Mouse (Mus musculus): ENCODE data around the gene Stx1a.

Stx1a gene

DNA sequence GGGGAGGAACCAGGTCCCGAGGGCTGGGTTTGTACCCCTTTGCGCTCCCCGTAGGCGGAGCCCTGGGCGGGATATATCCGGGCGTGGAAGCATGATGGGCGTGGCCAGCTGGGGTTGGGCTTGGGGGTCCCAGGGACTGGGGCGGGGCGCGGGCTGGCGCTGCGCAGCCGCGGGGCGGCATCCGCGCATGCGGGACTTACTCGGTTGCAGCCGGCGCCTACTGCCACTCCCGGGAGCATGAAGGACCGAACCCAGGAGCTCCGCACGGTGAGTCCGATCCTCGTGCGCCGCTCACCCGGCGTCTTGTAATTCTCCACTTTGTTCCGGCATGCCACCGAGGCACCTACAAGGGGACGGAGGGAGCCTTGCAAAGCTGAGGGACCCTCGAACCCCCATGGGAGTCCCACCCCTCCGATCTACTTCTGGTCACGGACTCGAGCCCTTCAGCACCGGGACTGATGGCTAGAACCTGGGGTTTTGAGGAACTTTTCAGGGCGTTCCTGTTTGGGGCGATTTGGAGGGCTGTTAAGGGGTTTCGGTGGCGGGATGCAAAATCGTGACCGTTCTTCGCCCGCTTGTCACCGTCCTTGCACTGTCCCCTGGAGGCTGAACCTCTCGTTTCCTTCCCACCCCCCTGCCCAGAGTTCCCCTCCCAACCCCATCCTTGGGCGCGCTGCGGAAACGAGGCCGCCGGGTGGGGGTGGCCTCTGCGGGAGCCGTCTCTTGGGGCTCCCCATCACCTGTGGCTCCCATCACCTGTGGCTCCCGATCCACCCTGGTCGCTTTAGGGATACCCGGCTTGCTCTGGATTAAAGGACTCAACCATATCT, at the start of gene Stx1a:
TSS of gene Stx1a (plus strand) at position 139 of the 830 bp plus-strand sequence.
- peak; percentile 94 for DNase-seq (ENCODE audit: inconsistent ontology term)

DNA sequence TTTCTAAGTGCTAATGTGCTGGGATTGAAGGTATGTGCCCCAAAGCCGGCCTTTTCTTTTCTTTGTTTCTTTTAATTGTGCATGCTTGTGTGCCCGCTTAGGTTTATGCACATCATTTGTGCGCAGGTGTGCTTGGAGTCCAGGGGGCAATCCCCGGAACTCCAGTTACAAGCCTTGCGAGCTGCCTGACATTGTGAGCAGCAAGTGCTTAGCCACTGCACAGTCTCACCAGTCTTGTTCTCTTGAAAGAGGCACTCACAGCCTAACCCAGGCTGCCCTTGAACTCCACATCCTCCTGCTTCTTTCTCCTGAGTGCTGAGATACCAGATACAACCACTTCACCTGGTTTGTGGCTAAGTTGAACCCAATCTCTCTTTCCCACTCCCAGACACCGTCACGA, 49.8 kb upstream of the Stx1a start:
- no peak for DNase-seq (ENCODE audit: inconsistent ontology term)

DNA sequence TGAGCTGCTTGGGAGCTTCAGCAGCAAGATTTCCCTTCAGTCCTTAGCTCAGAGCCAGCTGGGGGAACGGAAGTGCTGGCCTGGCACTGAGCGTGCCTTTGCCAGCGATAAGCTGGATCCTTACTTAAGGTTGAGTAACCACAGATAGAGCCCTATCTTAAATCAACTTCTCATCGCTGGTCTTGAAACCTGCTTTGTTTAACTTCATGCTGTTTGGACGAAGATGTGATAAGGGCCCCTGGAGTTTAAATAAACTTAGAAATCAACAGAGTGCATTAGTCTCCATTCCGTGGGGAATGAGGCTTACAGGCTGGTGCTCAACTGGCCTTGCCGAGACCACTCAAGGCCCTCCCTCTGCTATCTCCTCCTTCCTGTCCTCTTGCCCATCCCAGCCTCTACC, 49.0 kb upstream of the Stx1a start:
- no peak for DNase-seq (ENCODE audit: inconsistent ontology term)

- no peak for DNase-seq (ENCODE audit: inconsistent ontology term)
Measured at GRCm38 (mm10) chr5:134974921-134975320, 48.4 kb upstream of the Stx1a start.

DNA sequence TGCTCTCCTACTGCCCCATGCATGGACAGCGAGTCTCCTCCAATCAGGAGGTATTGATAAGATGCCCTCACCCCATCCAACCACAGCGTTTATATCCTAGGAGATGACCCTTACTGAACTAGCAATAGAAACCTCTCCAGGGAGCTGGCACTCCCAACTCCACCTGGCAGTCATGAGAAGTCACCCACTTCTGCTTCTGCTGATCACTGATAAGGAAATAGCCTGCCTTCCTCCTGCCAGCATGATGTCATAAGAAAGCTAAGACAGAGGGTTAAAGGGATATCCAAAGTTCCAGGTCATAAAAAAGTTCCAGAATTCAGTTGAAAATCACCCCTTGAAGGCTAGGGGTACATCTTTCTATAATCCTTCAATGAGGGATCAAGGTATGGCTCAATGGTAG, 47.1 kb upstream of the Stx1a start:
- no peak for DNase-seq (ENCODE audit: inconsistent ontology term)

DNA sequence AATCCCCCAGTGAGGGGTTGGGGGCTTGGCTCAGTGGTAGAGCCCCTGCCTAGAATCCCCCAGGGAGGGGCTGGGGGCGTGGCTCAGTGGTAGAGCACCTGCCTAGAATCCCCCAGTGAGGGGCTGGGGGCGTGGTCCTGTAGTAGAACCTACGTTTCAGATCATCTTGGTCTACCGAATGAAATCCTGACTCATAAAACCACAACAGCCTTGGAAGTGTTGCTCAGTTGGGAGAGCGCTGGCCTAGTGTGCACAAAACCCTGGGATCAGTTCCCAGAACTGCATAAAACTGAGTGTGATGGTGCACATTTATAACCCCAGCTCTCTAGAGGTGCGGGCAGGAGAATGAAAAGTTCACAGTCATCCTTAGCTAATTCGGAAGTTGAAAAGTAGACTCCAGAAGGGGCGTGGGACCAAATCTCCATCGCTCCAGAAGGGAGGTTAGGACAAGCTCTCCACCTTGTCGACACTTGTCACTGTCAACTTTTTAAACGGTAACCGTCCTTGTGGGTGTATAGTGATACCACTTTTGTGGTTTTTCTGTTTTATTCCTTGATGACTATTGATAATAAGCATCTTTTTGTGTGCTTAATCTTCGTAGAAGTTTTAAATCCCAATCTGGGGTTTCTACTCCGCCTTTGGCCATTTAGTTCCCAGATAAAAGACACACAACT, 46.6 kb upstream of the Stx1a start:
- no peak for DNase-seq (ENCODE audit: inconsistent ontology term)

DNA sequence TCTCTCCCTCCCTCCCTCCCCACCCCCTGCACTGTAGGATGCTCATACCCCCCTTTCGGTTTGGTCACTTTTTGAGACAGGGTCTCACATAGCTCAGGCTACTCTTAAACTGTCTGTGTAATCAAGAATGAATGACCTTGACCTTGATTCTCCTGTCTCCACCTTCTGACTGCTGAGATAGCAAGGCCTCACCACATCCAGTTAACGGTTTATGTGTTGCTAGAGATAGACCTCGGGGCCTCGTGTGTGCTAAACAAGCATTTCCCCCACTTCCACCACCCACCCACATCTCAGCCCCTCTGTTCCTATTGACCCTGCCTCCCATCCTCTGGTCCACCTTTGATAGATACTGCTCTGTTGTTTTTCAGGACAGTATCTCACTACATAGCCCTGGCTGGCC, 45.4 kb upstream of the Stx1a start:
- no peak for DNase-seq (ENCODE audit: inconsistent ontology term)

GRCm38 (mm10) chr5:134981149-134981548, 42.1 kb upstream of the Stx1a start:
- no peak for DNase-seq (ENCODE audit: inconsistent ontology term)

DNA sequence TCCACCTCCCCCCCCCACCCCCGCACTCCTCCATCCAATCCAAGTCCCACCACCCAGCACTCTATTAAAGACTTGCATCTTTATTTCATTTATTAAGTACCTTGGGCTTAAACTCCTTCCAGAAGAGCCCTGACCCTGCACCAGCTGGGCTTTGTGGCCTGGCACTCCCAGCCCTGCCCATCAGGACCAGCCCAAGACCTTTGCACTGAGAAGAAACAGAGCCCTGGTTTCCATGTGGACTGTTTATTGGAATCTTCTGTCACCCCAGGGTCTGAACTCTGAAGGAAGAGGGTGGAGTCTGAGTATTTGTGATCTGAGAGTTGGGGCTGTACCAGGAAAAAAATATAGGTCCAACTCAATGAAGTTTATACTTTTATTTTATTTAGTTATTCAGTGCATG, 40.2 kb upstream of the Stx1a start:
- DNase-seq (ENCODE audit: inconsistent ontology term): no peak

DNA sequence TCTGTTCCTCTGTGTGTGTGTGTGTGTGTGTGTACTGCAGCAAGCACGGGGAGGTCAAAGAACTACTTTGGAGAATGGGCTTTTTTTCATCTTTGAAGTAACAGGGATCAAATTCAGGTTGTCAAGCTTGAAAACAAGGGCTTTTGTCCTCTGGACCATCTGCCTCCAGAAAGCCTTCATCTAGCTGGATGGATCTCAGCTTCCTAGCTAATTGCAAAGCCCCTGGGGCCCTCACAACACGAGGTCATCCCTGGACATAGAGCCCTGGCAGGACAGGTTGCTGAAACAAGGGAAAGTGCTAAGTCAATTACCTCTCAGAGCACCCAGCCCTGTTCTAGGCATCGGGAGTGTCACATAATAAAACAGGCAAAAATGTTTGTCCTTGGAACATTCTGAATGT, 39.5 kb upstream of the Stx1a start:
- no peak for DNase-seq (ENCODE audit: inconsistent ontology term)

DNA sequence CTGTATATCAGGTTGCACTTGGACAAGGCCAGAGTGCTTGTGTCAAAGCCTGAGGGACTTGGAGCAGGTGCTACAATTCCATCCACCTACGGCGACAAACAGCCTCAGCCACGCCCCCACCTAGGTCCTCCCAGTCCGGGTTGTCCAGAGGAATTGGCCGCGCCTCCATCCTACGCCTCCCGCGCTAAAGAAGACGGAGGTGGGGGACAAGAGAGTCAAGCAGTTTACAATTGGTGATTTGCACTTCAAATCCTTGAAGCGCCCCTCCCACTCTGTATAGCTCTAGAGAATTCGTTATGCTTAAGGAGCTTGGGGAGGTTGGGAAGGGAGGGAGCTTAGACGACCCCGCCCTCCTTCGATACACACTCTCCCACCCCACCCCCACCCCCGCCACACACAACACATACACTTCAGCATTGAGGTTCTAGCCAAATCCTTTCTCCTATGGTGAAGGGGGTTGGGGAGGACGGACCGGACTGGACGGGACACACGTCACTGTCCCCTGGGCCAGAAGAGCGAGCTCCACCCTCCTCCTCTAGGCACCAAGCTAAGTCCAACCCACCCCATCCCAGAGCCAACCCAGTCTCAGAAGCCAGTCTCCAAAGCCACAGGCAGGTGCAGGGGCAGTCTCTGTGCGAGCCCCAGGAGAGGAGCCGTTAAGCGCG, 37.5 kb upstream of the Stx1a start, which contains the start of gene Cldn3:
TSS of gene Cldn3 (plus strand) at position 582 of the 665 bp plus-strand sequence.
- DNase-seq (ENCODE audit: inconsistent ontology term): peak; percentile 40

DNA sequence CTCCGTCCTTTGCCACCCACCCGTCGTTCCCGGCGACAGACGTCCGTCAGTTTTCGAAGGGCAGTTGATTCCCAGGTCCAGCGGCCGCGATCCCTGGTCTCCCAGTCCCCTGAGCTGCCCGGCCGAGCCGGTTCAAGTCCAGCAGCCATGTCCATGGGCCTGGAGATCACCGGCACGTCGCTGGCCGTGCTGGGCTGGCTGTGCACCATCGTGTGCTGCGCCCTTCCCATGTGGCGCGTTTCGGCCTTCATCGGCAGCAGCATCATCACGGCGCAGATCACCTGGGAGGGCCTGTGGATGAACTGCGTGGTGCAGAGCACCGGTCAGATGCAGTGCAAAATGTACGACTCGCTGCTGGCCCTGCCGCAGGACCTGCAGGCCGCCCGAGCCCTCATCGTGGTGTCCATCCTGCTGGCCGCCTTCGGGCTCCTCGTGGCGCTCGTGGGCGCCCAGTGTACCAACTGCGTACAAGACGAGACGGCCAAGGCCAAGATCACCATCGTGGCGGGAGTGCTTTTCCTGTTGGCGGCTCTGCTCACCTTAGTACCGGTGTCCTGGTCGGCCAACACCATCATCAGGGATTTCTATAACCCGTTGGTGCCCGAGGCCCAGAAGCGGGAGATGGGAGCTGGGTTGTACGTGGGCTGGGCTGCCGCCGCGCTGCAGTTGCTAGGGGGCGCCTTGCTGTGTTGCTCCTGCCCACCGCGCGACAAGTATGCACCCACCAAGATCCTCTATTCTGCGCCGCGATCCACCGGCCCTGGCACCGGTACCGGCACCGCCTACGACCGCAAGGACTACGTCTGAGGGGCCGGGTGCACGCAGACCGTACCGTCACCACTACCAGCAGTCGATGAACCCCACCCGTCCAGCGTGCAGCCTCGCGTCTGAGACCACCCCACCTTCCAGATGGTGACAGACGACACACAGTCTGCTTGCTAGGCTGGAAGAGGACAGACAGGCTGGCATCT, 36.7 kb upstream of the Stx1a start:
- DNase-seq (ENCODE audit: inconsistent ontology term): no peak

- no peak for DNase-seq (ENCODE audit: inconsistent ontology term)
Measured at GRCm38 (mm10) chr5:134989166-134989565, 34.1 kb upstream of the Stx1a start.

DNA sequence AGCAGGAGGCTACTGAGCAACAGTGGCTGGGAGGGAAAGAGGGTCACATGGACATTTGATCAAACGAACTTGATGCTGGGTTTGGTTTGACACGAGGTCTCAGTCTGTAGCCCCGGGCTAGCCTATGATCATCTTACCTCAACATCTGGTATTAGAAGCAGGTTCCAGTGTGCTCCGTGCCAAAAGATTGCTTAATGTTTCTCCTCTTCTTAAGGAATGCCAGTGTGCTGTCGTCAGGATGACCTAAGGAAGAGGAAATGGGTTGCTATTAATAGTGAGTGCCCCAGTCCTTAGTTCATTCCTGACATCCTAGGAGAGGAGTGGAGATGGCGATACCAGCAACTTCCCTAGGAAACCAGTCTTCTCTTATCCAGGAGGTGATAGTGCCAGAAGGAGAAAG, 33.5 kb upstream of the Stx1a start:
- no peak for DNase-seq (ENCODE audit: inconsistent ontology term)

DNA sequence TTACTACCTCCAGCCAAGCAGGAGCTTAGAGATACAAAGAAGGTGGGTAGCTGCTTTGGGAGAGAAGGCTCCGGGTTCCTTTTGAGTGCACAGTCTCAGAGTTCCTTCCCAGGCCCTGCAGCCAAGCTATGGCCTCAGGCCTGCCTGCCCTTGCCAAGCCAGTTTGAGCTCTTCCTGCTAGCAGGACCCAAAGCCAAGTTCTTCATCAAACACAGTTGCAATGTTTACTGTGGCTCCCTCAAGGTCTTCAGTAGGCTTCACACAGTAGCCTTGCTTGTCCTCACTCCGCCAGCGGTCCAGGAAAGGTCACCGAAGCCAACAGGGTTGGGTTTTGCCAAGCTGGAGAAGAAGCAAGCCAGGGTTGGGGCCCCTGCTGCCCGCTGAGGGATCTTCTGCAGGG, 30.7 kb upstream of the Stx1a start:
- no peak for DNase-seq (ENCODE audit: inconsistent ontology term)

GRCm38 (mm10) chr5:134998359-134998758, 24.9 kb upstream of the Stx1a start:
- DNase-seq (ENCODE audit: inconsistent ontology term): no peak

DNA sequence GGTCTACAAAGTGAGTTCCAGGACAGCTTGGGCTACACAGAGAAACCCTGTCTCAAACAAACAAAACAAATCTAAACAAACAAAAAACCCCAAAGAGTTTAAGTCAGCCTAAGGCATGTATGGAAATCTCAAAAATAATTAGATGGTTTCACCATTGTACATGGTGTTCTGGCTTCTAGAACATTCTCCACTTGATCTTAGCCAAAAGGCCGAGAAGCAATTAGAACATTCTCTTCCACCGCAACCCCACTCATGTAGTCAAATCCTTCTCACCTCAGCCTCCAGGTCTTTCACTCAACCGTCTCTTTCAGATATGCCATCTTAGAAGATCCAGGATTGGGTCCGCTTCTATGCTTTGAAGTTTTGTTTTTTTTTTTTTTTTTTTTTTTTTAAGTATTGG, 23.5 kb upstream of the Stx1a start:
- DNase-seq (ENCODE audit: inconsistent ontology term): no peak

DNA sequence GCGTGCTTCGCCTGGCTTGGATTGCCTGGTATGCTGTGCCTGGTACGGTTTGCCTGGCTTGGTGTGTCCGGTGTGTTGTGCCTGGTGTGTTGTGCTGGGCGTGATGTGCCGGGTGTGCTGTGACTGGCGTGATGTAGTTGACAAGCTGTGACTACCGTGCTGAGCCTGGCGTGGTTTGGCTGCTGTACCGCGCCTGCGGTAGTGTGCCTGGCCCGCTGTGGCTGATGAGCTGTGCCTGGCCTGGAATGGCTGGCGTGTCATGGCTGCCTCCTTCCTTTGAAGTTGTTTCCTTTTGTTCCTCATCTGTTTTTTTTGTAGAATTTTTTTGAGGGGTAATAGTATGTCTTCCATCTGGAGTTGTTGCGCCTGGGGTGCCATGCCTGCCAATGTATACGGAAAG, 22.5 kb upstream of the Stx1a start:
- no peak for DNase-seq (ENCODE audit: inconsistent ontology term)

GRCm38 (mm10) chr5:135001309-135001708, 22.0 kb upstream of the Stx1a start:
- peak; percentile 78 for DNase-seq (ENCODE audit: inconsistent ontology term)

DNA sequence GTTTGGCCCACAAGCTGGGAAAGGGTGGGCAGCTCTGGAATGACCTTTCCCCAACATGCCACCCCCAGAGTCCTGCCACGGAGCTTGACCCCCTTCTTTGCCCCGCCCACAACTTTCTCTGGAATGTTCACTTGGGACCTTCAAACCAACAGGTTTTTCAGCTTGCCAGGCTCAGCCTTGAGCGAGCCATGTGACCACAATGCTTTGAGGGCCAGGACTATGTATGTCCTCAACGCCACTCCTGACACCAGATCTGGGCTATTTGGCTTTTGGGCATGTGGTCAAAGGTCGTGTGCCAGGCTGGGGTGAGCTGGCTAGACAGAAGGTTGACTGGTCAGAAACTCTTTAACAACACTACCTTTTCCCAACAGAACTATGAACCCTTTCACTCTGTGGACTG, 21.1 kb upstream of the Stx1a start:
- DNase-seq (ENCODE audit: inconsistent ontology term): no peak

DNA sequence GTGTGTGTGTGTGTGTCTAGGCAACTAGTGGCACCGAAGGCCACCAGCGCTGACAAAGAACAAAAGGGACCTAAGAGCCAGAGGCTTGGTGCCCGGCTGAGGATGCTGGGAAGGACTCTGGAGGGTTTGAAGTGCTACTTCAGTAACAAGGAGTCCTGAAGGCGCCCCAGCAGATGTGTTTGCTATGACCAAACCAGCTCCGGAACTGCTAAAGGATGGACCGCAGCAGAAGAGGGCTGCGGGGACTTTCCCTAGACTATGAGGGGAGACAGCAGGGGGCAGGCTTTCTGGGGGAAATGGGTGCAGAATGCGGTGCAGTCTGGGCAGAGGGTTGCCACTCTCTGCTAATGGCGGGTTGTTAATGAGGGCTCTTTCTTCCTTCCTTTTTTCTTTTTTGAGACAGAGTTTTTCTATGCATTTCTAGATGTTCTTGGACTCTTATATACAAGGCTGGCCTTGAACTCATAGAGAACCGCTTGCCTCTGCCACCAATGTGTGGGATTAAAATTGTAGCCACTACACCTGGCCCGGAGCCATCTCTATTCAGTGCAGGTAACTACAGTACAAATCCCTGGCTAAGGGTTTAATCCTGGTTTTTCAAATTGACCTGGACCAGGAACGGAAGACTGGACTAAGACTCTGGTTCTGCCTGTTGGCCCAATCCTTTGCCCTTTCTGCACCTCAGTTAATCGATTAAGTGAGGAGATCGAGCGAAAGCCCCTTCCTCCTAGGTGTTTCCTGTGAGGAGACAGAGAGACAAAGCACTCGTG, 15.3 kb upstream of the Stx1a start:
- DNase-seq (ENCODE audit: inconsistent ontology term): no peak

Measured in Muller cell, postnatal 12 days (primary cell).